In the genomic region with DNA sequence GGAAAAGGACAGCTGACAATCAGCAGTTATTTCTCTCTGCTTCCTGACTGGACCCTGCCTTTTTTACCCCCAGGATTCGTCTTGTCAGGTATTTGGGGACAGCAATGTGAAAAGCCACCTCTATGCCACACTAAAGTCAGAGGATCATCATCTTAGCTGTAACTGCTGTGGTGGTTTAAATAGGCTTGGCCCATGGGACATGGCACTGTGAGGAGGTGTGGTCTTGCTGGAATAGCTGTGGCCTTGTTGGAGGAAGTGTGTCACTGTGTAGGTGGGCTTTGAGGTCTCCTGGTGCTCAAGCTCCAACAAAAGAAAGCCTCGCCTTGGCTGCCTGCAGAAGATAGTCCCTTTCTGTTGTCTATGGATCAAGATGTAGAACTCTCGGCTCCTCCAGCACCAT, we compare ENCODE assay signal across 22 mouse cellular contexts.
A peak's percentile ranks its signal among the peaks of the same experiment; 100 is the strongest.
DNase-seq lines count a peak whose midpoint lies in the region; ATAC-seq and TF ChIP-seq lines count a peak whose summit lies in the region.
"Had no signal": no experiment of that assay in that cellular context is flagged by ENCODE, and none has a peak within 500 bp of the region (broad histone marks: within the 10 kb centered on the region; RNA-seq: fewer than 3 reads in every experiment).

No protein-coding gene starts in this region.

- H3K36me3 ChIP-seq in forebrain, embryonic 11.5 days (ENCODE audit: control insufficient read depth, insufficient read depth, low read length), result no peaks in the 10 kb centered on the region
- no peaks in the 10 kb centered on the region for H3K36me3 ChIP-seq in forebrain, embryonic 13.5 days (ENCODE audit: poor library complexity, severe bottlenecking)
- H3K36me3 ChIP-seq in heart, embryonic 10.5 days, result no peaks in the 10 kb centered on the region
- H3K36me3 ChIP-seq in heart, adult 2 months (ENCODE audit: control insufficient read depth, insufficient read depth, low read length), result no peaks in the 10 kb centered on the region
- peaks cover 23 to 30% of the 10 kb centered on the region in 2 experiments for H3K36me3 ChIP-seq in CH12.LX (replicated peaks in 1 of 2; ENCODE audit: control insufficient read depth in 1 of 2, insufficient read depth in 1 of 2, low read length in 1 of 2)
- H3K36me3 ChIP-seq: G1E had no signal

- TF ChIP-seq CTCF in heart, adult 2 months (IDR thresholded peaks at IDR 0.05), result no peak
- no peak for TF ChIP-seq CTCF in CH12.LX (conservative IDR thresholded peaks at IDR 0.05 in 1 of 2, IDR thresholded peaks at IDR 0.05 in 1 of 2; ENCODE audit: low read depth in 2 of 2, low read length in 2 of 2)

- intact Hi-C loops in heart, adult 2 months (cut with DNase I), result no loop called here

- ATAC-seq in forebrain, embryonic 11.5 days (replicated peaks; ENCODE audit: low FRiP score), result no peak
- ATAC-seq in forebrain, embryonic 13.5 days, result no peak
- ATAC-seq: activated CD4-positive, CD25-positive, alpha-beta regulatory T cell, adult 4 months; CD4-positive, CD25-positive, alpha-beta regulatory T cell, adult 4 months; Patski had no signal

- H3K79me2 ChIP-seq in heart, adult 2 months (replicated peaks; ENCODE audit: control insufficient read depth, insufficient read depth, low read length), result no peaks in the 10 kb centered on the region
- peaks cover 34% of the 10 kb centered on the region for H3K79me2 ChIP-seq in CH12.LX (replicated peaks; ENCODE audit: control insufficient read depth, extremely low read depth, insufficient read depth, poor library complexity, severe bottlenecking)

- no peak overlapping the region for H3K9ac ChIP-seq in forebrain, embryonic 11.5 days (ENCODE audit: low read length)
- no peak overlapping the region for H3K9ac ChIP-seq in forebrain, embryonic 13.5 days
- H3K9ac ChIP-seq in heart, adult 2 months (ENCODE audit: low read depth, low read length), result no peak overlapping the region
- H3K9ac ChIP-seq in CH12.LX (ENCODE audit: insufficient read depth, low read depth), result peak overlapping the region; percentile 71

- no peak for TF ChIP-seq EP300 in heart, adult 2 months (IDR thresholded peaks at IDR 0.05; ENCODE audit: insufficient read depth, low read depth, low read length)
- TF ChIP-seq EP300 in CH12.LX (IDR thresholded peaks at IDR 0.05; ENCODE audit: low read length), result no peak

- TF ChIP-seq RAD21 in CH12.LX (IDR thresholded peaks at IDR 0.05; ENCODE audit: low read depth, low read length), result no peak

- peak; percentile 20 for DNase-seq in forebrain, embryonic 11.5 days (ENCODE audit: low spot score)
- DNase-seq in heart, embryonic 10.5 days (ENCODE audit: low spot score), result peak; percentile 51
- DNase-seq in heart, adult 2 months, result no peak
- DNase-seq in testis, postnatal 10 days (ENCODE audit: low spot score), result peak; percentile 12
- no peak for DNase-seq in testis, postnatal 14 days (ENCODE audit: low spot score)
- DNase-seq in CH12.LX (ENCODE audit: extremely low read depth), result peak; percentile 73
- DNase-seq in gastrocnemius, postnatal 25 days, result no peak
- DNase-seq: adrenal gland, adult 2 months; adrenal gland, adult 8-10 months; adrenal gland, postnatal 10 days; adrenal gland, postnatal 14 days; adrenal gland, postnatal 25 days; adrenal gland, postnatal 36 days; B cell, adult 2 months; cerebellum, adult 11 months; cerebellum, adult 11-12 months; cerebellum, adult 18-20 months had no signal

- no peaks in the 10 kb centered on the region for H3K9me3 ChIP-seq in forebrain, embryonic 11.5 days (ENCODE audit: control insufficient read depth, low read length)
- no peaks in the 10 kb centered on the region for H3K9me3 ChIP-seq in forebrain, embryonic 13.5 days (replicated peaks)
- no peaks in the 10 kb centered on the region for H3K9me3 ChIP-seq in heart, embryonic 10.5 days
- no peaks in the 10 kb centered on the region for H3K9me3 ChIP-seq in CH12.LX (replicated peaks; ENCODE audit: low read length)
- H3K9me3 ChIP-seq: G1E had no signal

- dilution Hi-C loops in CH12.LX (cut with MboI; ENCODE audit: extremely low pct_ligation_motif_present, extremely low pct_unique_long_range_greater_than_20kb, low sequenced_read_pairs), result no loop called here

- no peak overlapping the region for H3K4me3 ChIP-seq in forebrain, embryonic 11.5 days (ENCODE audit: low read depth, low read length)
- no peak overlapping the region for H3K4me3 ChIP-seq in forebrain, embryonic 13.5 days
- H3K4me3 ChIP-seq in heart, embryonic 10.5 days, result no peak overlapping the region
- H3K4me3 ChIP-seq in heart, adult 2 months, result no peak overlapping the region
- peak overlapping the region; percentile 45 to 59 (median 47) for H3K4me3 ChIP-seq in CH12.LX (replicated peaks in 1 of 3; ENCODE audit: low read depth in 2 of 3, low read length in 2 of 3, poor library complexity in 1 of 3)

- H3K27ac ChIP-seq in forebrain, embryonic 11.5 days (ENCODE audit: low read depth, low read length), result no peak overlapping the region
- H3K27ac ChIP-seq in forebrain, embryonic 13.5 days, result no peak overlapping the region
- H3K27ac ChIP-seq in heart, embryonic 10.5 days, result no peak overlapping the region
- no peak overlapping the region for H3K27ac ChIP-seq in heart, adult 2 months
- H3K27ac ChIP-seq in CH12.LX (ENCODE audit: insufficient read depth, low read depth), result peak overlapping the region; percentile 60

- H3K27me3 ChIP-seq in forebrain, embryonic 11.5 days (ENCODE audit: control insufficient read depth, insufficient read depth, low read length), result no peaks in the 10 kb centered on the region
- H3K27me3 ChIP-seq in forebrain, embryonic 13.5 days, result no peaks in the 10 kb centered on the region
- H3K27me3 ChIP-seq in heart, embryonic 10.5 days (ENCODE audit: insufficient read depth, poor library complexity, severe bottlenecking), result no peaks in the 10 kb centered on the region
- no peaks in the 10 kb centered on the region for H3K27me3 ChIP-seq in heart, adult 2 months (ENCODE audit: control insufficient read depth, insufficient read depth, low read length)
- no peaks in the 10 kb centered on the region for H3K27me3 ChIP-seq in CH12.LX (replicated peaks)
- H3K27me3 ChIP-seq: Patski had no signal

- in situ Hi-C loops in CH12.LX (cut with MboI; ENCODE audit: low pct_ligation_motif_present, low pct_unique_long_range_greater_than_20kb, low sequenced_read_pairs), result no loop called here

- no peak overlapping the region for H3K4me2 ChIP-seq in forebrain, embryonic 11.5 days (ENCODE audit: low read depth, low read length, severe bottlenecking)
- no peak overlapping the region for H3K4me2 ChIP-seq in forebrain, embryonic 13.5 days
- H3K4me2 ChIP-seq in CH12.LX (ENCODE audit: insufficient read depth, low read depth, poor library complexity, severe bottlenecking), result peak overlapping the region; percentile 60

- TF ChIP-seq POLR2A in heart, adult 2 months (IDR thresholded peaks at IDR 0.05; ENCODE audit: insufficient read depth, low read depth, low read length), result no peak
- peak; percentile 27; the same call in 1 of the 2 replicates for TF ChIP-seq POLR2A in CH12.LX (IDR thresholded peaks at IDR 0.05; ENCODE audit: low read depth, low read length)

- H3K4me1 ChIP-seq in forebrain, embryonic 11.5 days (replicated peaks; ENCODE audit: control insufficient read depth, insufficient read depth, low read length), result peaks cover 2% of the 10 kb centered on the region; the same call in 1 of the 2 replicates
- H3K4me1 ChIP-seq in forebrain, embryonic 13.5 days, result peaks cover 9% of the 10 kb centered on the region
- H3K4me1 ChIP-seq in heart, embryonic 10.5 days, result peaks cover 22% of the 10 kb centered on the region
- no peaks in the 10 kb centered on the region; the same call in 1 of the 2 replicates for H3K4me1 ChIP-seq in heart, adult 2 months (ENCODE audit: control insufficient read depth, insufficient read depth, low read length)
- peaks cover 0 to 34% of the 10 kb centered on the region in 2 experiments; a peak in 2 of 4 replicates for H3K4me1 ChIP-seq in CH12.LX (ENCODE audit: control insufficient read depth in 1 of 2, insufficient read depth in 2 of 2)

- WGBS in forebrain, embryonic 11.5 days, result 94% methylated on average over 3 of the region's 3 CpGs
- 93% methylated on average over 3 of the region's 3 CpGs for WGBS in forebrain, embryonic 13.5 days
- WGBS in heart, embryonic 10.5 days, result 87% methylated on average over 3 of the region's 3 CpGs
- 84% methylated on average over 3 of the region's 3 CpGs for WGBS in heart, adult 2 months

TF ChIP-seq in CH12.LX, 34 proteins besides CTCF, POLR2A, EP300 and RAD21:
- TF ChIP-seq TBP (conservative IDR thresholded peaks at IDR 0.05; ENCODE audit: low read depth, low read length) (peak; percentile 82; the same call in 1 of the 2 replicates), ZMIZ1 (IDR thresholded peaks at IDR 0.05; ENCODE audit: low read depth, low read length) (no peak), IRF4 (IDR thresholded peaks at IDR 0.05; ENCODE audit: low read depth, low read length) (no peak)
TF ChIP-seq in CH12.LX: peak in this region for 1.

Comparison
In these comparisons a context has a peak if more than half of its experiments do, and no peak if none do; other contexts are left out.
1. DNase-seq: peak in forebrain, embryonic 11.5 days (single experiment), heart, embryonic 10.5 days (single experiment), testis, postnatal 10 days (single experiment) and CH12.LX (single experiment); none in heart, adult 2 months (0 of 2), testis, postnatal 14 days (single experiment) and gastrocnemius, postnatal 25 days (single experiment).
2. H3K4me3 ChIP-seq: peak in CH12.LX (3 of 3); none in forebrain, embryonic 11.5 days (single experiment), forebrain, embryonic 13.5 days (single experiment), heart, embryonic 10.5 days (single experiment) and heart, adult 2 months (single experiment).